Mouse (Mus musculus) lung, adult 2 months (tissue): ENCODE measurements at regions not wholly inside any gene's neighbourhood (a gene's known extent, or its start where the extent isn't known, plus 50 kb on each side); places are given as distances from the start of the nearest gene placed in this dataset.

ENCODE experiments used
- CTCF ChIP-seq: fragments of 200-500 bp; IDR thresholded peaks from 2 replicates; pipeline ENCODE4 v1.5.1; 2011; ENCODE audit warnings: mild to moderate bottlenecking, low read length, control low read depth; ENCODE audit not compliant: insufficient read depth
- POLR2A ChIP-seq: fragments of 200-500 bp; IDR thresholded peaks from 2 replicates; pipeline ENCODE4 v1.6.1; 2011; ENCODE audit warnings: low read depth, mild to moderate bottlenecking, control low read depth, low read length, borderline replicate concordance; ENCODE audit errors: extremely low read depth

GRCm38 (mm10) chr5:64739311-64740261 lies 63.6 kb upstream of the Klf3 start:
- TF ChIP-seq POLR2A = no peak
- no peak for TF ChIP-seq CTCF
